Mouse (Mus musculus): ENCODE results near the gene Prm2. TPM values are rescaled to one million over a fixed set of nuclear protein-coding genes. Genes with fewer than 3 reads are reported as not detected.

Gene Prm2
- polyA plus RNA-seq, 1 experiment from 2014 or later, result not detected

DNA sequence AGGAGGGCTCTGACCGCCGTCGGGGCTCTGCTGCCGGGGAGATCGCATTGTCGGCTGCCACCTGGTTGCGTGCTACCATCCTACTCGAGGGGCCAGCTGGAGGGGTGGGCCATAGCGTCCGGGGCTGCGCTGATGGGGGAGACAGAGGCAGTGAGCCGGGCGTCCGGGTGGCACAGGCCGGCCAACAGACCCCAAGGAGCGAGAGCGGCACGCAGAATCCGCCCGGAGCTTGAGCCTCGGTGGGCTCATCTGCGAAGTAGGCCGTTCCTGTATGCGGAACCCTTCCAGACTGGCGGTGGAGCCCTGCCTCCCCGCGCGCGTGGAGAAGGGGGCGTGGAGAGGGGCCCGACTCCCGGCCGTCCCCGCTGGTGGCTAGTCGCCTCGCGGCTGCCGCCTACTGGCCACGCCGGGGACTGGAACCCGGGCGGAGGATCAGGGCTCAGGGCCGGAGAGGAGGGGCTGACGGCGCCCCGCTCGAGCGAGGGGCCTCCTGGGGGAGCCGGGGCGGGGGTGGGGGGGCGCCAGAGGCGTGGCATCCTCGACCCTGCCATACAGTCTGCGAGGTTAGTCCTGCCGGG, 11.1 kb downstream of the Prm2 start:
- peak overlapping the region; percentile 99 for H3K27ac ChIP-seq (ENCODE audit: low read length)
- ATAC-seq (ENCODE audit: insufficient number of reproducible peaks, insufficient read depth, low FRiP score, low read depth), result peak; percentile 72
- H3K9ac ChIP-seq (replicated peaks; ENCODE audit: low read depth, low read length), result peak overlapping the region; percentile 77
- 0 out of 2 replicates have a peak, but pooled peaks cover 3% of the 10 kb centered on the region for H3K36me3 ChIP-seq (ENCODE audit: control insufficient read depth, insufficient read depth, low read length)
- peak overlapping the region; percentile 52 for H3K4me3 ChIP-seq (ENCODE audit: low read depth, low read length)
- peak overlapping the region; percentile 95 for H3K4me2 ChIP-seq (replicated peaks; ENCODE audit: low read depth, low read length)
- WGBS, result under 1% methylated on average over 49 of the region's 55 CpGs
- H3K9me3 ChIP-seq (ENCODE audit: control insufficient read depth, low read depth, low read length), result no peaks in the 10 kb centered on the region
- H3K4me1 ChIP-seq (ENCODE audit: control insufficient read depth, insufficient read depth, low read length), result peaks cover 41% of the 10 kb centered on the region
- H3K27me3 ChIP-seq (ENCODE audit: control insufficient read depth, insufficient read depth, low read length), result no peaks in the 10 kb centered on the region

DNA sequence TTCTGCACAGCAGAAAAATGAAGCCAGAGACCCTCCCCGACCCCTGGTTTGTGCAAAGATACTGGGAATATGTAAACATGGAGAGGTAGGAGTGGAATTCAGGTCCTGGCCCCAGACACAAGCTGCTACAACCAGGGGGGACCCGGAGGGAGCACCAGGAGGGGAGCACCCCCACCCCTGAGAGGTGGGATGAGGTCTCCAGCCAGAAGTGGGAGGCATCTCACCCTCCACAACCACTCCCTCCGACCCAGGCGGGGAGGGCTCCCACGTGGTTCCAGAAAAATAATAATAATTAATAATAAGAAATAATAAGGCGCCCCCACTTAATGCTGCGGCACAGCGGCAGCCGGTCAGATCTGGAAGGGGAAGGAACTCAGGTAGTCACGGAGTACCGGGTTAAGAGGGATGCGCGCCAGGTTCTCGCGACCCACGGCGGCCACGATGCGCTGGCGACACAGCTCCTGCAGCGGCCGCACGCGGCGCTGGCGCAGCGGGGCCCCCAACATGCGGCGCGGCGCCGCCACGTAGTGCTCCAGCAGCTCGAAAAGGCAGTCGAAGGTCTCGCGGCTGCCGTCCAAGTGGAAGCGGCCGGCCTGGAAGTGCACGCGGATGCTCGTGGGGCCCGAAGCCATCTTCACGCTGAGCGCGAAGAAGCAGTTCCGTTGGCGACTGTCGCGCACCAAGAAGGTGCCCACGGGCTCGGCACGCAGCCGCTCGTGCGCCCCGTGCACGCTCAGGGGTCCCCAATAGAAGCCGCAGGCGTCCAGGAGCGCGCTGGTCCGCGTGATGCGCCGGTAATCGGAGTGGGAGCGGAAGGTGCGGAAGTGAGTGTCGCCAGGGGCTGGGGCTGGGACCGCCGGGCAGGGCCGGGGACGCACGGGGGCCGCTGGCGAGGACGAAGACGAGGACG, 11.8 kb downstream of the Prm2 start:
- no peaks in the 10 kb centered on the region for H3K27me3 ChIP-seq (ENCODE audit: control insufficient read depth, insufficient read depth, low read length)
- H3K4me2 ChIP-seq (replicated peaks; ENCODE audit: low read depth, low read length), result peak overlapping the region; percentile 95
- under 1% methylated on average over 81 of the region's 81 CpGs for WGBS
- H3K36me3 ChIP-seq (ENCODE audit: control insufficient read depth, insufficient read depth, low read length), result 0 out of 2 replicates have a peak, but pooled peaks cover 3% of the 10 kb centered on the region
- peak overlapping the region; percentile 99 for H3K27ac ChIP-seq (ENCODE audit: low read length)
- H3K4me3 ChIP-seq (ENCODE audit: low read depth, low read length), result peak overlapping the region; percentile 52
- H3K4me1 ChIP-seq (ENCODE audit: control insufficient read depth, insufficient read depth, low read length), result peaks cover 41% of the 10 kb centered on the region
- ATAC-seq (ENCODE audit: insufficient number of reproducible peaks, insufficient read depth, low FRiP score, low read depth), result 0 out of 2 replicates have a peak, but pooled peaks have one; percentile 0
- no peaks in the 10 kb centered on the region for H3K9me3 ChIP-seq (ENCODE audit: control insufficient read depth, low read depth, low read length)
- H3K9ac ChIP-seq (replicated peaks; ENCODE audit: low read depth, low read length), result peak overlapping the region; percentile 77

DNA sequence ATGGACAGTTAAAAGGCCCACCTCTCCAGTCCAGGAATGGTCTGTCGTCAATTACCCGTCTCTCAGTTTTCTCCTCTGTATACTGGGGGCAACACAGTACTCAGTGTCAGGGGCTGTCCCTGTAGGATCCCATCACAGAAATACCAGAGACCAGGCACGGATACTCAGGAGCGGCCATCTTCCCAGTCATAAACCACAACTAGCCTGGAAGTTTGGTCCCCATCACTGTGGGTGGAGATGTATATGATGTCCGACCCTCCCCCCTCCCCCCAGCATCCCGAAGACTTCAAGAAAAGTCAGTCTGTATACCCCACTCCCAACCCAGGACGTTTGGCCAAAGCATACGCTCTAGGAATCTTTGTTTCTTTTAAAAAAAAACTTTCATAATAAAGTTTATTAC, 12.5 kb downstream of the Prm2 start:
- peak overlapping the region; percentile 77; the same call in 1 of the 2 replicates for H3K9ac ChIP-seq (replicated peaks; ENCODE audit: low read depth, low read length)
- ATAC-seq (ENCODE audit: insufficient number of reproducible peaks, insufficient read depth, low FRiP score, low read depth), result no peak
- H3K4me2 ChIP-seq (replicated peaks; ENCODE audit: low read depth, low read length), result peak overlapping the region; percentile 95
- 0 out of 2 replicates have a peak, but pooled peaks cover 3% of the 10 kb centered on the region for H3K36me3 ChIP-seq (ENCODE audit: control insufficient read depth, insufficient read depth, low read length)
- 34% methylated on average over 8 of the region's 8 CpGs for WGBS
- peaks cover 41% of the 10 kb centered on the region for H3K4me1 ChIP-seq (ENCODE audit: control insufficient read depth, insufficient read depth, low read length)
- no peaks in the 10 kb centered on the region for H3K9me3 ChIP-seq (ENCODE audit: control insufficient read depth, low read depth, low read length)
- H3K4me3 ChIP-seq (ENCODE audit: low read depth, low read length), result peak overlapping the region; percentile 52
- no peak overlapping the region; the same call in 1 of the 2 replicates for H3K27ac ChIP-seq (ENCODE audit: low read length)
- H3K27me3 ChIP-seq (ENCODE audit: control insufficient read depth, insufficient read depth, low read length), result no peaks in the 10 kb centered on the region

DNA sequence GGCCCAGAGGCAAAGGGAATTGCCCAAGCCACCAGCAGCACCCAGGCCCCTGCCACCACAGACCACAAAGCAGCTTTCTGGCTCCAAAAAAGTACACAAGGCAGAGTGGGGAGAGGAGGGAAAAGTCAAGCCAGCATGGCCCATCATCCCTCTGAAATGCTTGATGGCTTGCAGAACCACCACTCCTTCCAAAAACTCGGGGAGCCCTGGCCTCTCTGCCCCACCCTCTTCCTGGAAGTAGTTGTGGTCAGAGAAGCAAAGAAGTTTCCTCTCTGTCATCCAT, 12.8 kb downstream of the Prm2 start:
- 13% methylated on average over 1 of the region's 1 CpGs for WGBS
- Histone ChIP-seq H3K9ac (replicated peaks; ENCODE audit: low read depth, low read length) (0 out of 2 replicates have a peak overlapping the region, but pooled peaks have one; percentile 77), H3K36me3 (ENCODE audit: control insufficient read depth, insufficient read depth, low read length) (0 out of 2 replicates have a peak, but pooled peaks cover 3% of the 10 kb centered on the region), H3K27me3 (ENCODE audit: control insufficient read depth, insufficient read depth, low read length) (no peaks in the 10 kb centered on the region), H3K9me3 (ENCODE audit: control insufficient read depth, low read depth, low read length) (no peaks in the 10 kb centered on the region), H3K4me2 (replicated peaks; ENCODE audit: low read depth, low read length) (peak overlapping the region; percentile 95), H3K4me3 (ENCODE audit: low read depth, low read length) (peak overlapping the region; percentile 52), H3K4me1 (ENCODE audit: control insufficient read depth, insufficient read depth, low read length) (peaks cover 41% of the 10 kb centered on the region), H3K27ac (ENCODE audit: low read length) (no peak overlapping the region; the same call in 1 of the 2 replicates)
- no peak for ATAC-seq (ENCODE audit: insufficient number of reproducible peaks, insufficient read depth, low FRiP score, low read depth)

DNA sequence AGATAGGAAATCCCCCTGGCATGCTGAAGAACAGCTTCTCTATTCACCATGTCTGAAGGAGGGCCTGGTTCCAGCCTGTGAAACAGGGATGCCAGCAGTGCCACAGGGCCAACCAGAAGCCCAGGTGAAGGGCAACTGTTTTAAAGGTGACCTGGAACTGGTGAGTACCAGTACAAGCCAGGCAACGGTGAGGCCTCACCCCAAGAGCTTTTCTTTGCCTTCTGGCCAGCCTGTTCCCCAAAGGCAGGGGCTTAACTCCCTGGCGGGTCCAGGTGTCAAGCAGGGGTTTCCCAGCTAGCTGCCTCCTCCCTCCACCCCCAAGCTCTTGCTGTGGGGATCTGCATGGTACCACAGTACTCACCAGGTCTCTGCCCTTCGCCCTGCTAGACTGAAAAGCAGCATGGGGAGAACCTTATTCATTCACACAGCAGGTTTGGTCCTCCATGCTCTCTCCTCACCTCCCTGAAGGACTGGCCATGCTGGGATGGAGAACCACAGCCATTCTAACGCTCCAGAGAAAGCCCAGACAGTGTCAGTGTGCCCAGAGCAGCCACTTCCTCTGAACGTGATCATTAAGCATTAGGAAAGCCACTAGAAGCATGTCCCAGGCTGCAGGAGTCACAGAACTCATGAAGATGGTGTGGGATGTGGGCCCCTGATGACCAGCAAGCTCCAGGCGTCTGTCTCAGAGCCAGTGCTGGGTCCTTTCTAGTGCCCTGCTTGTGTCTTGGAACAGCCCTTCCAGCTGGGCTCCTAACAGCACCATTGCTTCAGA, 13.4 kb downstream of the Prm2 start:
- Histone ChIP-seq H3K4me2 (replicated peaks; ENCODE audit: low read depth, low read length) (peak overlapping the region; percentile 95), H3K4me1 (ENCODE audit: control insufficient read depth, insufficient read depth, low read length) (peaks cover 41% of the 10 kb centered on the region), H3K4me3 (ENCODE audit: low read depth, low read length) (peak overlapping the region; percentile 52), H3K27ac (ENCODE audit: low read length) (peak overlapping the region; percentile 49), H3K36me3 (ENCODE audit: control insufficient read depth, insufficient read depth, low read length) (0 out of 2 replicates have a peak, but pooled peaks cover 3% of the 10 kb centered on the region), H3K9ac (replicated peaks; ENCODE audit: low read depth, low read length) (0 out of 2 replicates have a peak overlapping the region, but pooled peaks have one; percentile 77), H3K27me3 (ENCODE audit: control insufficient read depth, insufficient read depth, low read length) (no peaks in the 10 kb centered on the region), H3K9me3 (ENCODE audit: control insufficient read depth, low read depth, low read length) (no peaks in the 10 kb centered on the region)
- ATAC-seq (ENCODE audit: insufficient number of reproducible peaks, insufficient read depth, low FRiP score, low read depth), result no peak
- WGBS, result 33% methylated on average over 6 of the region's 6 CpGs

DNA sequence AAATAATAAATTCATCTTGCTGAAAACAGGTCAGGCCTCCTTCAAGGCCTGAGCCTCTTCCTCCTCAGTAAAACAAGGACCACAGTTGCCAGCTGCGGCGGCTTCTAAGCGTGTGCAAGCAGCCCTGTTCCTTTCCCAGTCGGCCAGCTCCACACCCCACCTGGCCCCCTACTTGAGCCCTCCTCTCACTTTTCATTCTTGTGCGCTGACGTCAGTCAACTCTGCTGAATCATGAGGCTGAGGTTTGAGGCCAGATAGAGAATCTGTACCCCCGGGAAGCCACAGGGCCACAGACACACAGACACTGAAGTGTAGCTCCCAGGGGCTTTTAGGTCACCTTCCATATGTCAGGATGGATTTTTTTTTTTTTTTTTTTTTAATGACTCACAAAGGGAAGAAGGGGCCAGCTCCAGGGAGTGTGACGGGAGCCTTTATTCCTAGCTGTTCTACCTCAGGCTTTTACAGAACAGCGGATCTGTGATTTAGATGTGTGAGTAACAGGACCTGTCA, 14.0 kb downstream of the Prm2 start:
- H3K36me3 ChIP-seq (ENCODE audit: control insufficient read depth, insufficient read depth, low read length), result 0 out of 2 replicates have a peak, but pooled peaks cover 3% of the 10 kb centered on the region
- H3K4me2 ChIP-seq (replicated peaks; ENCODE audit: low read depth, low read length), result peak overlapping the region; percentile 95
- H3K27ac ChIP-seq (ENCODE audit: low read length), result peak overlapping the region; percentile 49
- 27% methylated on average over 9 of the region's 9 CpGs for WGBS
- no peaks in the 10 kb centered on the region for H3K9me3 ChIP-seq (ENCODE audit: control insufficient read depth, low read depth, low read length)
- H3K4me3 ChIP-seq (ENCODE audit: low read depth, low read length), result peak overlapping the region; percentile 52; the same call in 1 of the 2 replicates
- H3K4me1 ChIP-seq (ENCODE audit: control insufficient read depth, insufficient read depth, low read length), result peaks cover 36% of the 10 kb centered on the region
- H3K27me3 ChIP-seq (ENCODE audit: control insufficient read depth, insufficient read depth, low read length), result no peaks in the 10 kb centered on the region
- no peak for ATAC-seq (ENCODE audit: insufficient number of reproducible peaks, insufficient read depth, low FRiP score, low read depth)
- no peak overlapping the region for H3K9ac ChIP-seq (replicated peaks; ENCODE audit: low read depth, low read length)

DNA sequence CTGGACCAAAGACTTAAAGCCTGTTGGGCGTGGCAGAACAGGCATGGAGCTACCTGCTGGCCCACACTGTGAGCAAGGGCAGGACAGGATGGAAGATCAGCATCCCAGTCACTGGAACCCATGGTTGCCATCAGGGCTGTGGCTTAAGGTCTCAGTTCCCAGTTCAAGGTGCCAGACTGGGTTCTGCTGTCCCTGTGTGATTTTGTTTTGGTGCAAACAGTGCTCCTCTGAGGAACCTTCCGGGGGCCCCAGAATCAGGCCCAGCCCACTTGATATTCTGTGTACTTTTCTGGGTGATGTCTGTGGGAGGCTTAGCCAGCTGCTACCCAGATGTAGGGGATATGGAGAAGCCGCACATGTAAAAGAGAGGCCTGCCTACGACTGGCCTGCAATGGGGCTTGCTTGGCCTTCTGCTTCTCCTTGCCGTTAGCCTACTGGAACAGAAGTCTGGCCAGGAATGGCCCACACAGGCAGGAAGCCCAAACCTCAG, 15.3 kb downstream of the Prm2 start:
- H3K27ac ChIP-seq (ENCODE audit: low read length), result peak overlapping the region; percentile 49; the same call in 1 of the 2 replicates
- 58% methylated on average over 5 of the region's 5 CpGs for WGBS

More for the DNA sequence above, 15.3 kb downstream of the Prm2 start:
- peak overlapping the region; percentile 4; the same call in 1 of the 2 replicates for H3K4me2 ChIP-seq (replicated peaks; ENCODE audit: low read depth, low read length)
- H3K9me3 ChIP-seq (ENCODE audit: control insufficient read depth, low read depth, low read length), result no peaks in the 10 kb centered on the region
- no peak overlapping the region for H3K9ac ChIP-seq (replicated peaks; ENCODE audit: low read depth, low read length)
- no peak overlapping the region for H3K4me3 ChIP-seq (ENCODE audit: low read depth, low read length)
- no peak for ATAC-seq (ENCODE audit: insufficient number of reproducible peaks, insufficient read depth, low FRiP score, low read depth)
- 0 out of 2 replicates have a peak, but pooled peaks cover 3% of the 10 kb centered on the region for H3K36me3 ChIP-seq (ENCODE audit: control insufficient read depth, insufficient read depth, low read length)
- no peaks in the 10 kb centered on the region for H3K27me3 ChIP-seq (ENCODE audit: control insufficient read depth, insufficient read depth, low read length)
- H3K4me1 ChIP-seq (ENCODE audit: control insufficient read depth, insufficient read depth, low read length), result peaks cover 29% of the 10 kb centered on the region

All from stomach, embryonic 14.5 days (tissue).